Mouse (Mus musculus) MEL-GATA-1-ER (cell line): Measurements from ENCODE around the gene Thada.
A peak's percentile ranks its signal among the peaks of the same experiment; 100 is the strongest.

Experiments
- DNase-seq: peaks from one replicate; pipeline ENCODE4 v3.0.0-alpha.2; 2012; ENCODE audit warnings: low read depth; ENCODE audit errors: extremely low read depth

The Thada gene

GRCm38 (mm10) chr17:84148499-84149484 lies 317.2 kb downstream of the Thada start:
- DNase-seq, result no peak

GRCm38 (mm10) chr17:84147183-84148108 lies 318.6 kb downstream of the Thada start:
- peak; percentile 79 for DNase-seq

GRCm38 (mm10) chr17:84146458-84147182 lies 319.4 kb downstream of the Thada start:
- no peak for DNase-seq

GRCm38 (mm10) chr17:84145826-84146287 lies 320.1 kb downstream of the Thada start:
- DNase-seq, result peak; percentile 80

- no peak for DNase-seq
Measured at GRCm38 (mm10) chr17:84144762-84145599, 321.0 kb downstream of the Thada start.

- no peak for DNase-seq
Measured at GRCm38 (mm10) chr17:84144130-84144529, 321.9 kb downstream of the Thada start.

GRCm38 (mm10) chr17:84143219-84143844 lies 322.7 kb downstream of the Thada start:
- DNase-seq, result no peak

GRCm38 (mm10) chr17:84141691-84142090 lies 324.3 kb downstream of the Thada start:
- no peak for DNase-seq

GRCm38 (mm10) chr17:84140822-84141507 lies 325.0 kb downstream of the Thada start:
- DNase-seq, result no peak
